Mouse (Mus musculus): ENCODE data around the gene Hmox2.

Gene Hmox2

DNA sequence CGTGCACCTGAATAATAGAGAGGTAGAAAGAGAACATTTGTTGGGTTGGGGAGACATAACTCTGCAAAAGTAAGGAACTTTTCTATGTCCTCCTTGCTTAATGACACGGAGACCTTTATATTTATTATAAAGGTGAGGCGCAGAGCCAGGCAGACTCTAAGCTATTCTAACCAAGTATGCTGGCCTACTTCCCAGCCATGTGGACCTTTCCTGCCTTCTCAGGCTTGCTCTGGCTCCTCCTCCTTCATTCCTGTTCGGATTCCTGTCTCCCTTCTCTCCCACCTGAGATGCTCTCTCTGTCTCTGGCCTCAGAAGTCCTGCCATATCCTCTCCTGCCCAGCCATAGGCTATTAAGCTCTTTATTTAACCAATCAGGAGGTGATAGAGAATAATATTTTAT is 895 bp upstream of the Hmox2 start:
- DNase-seq (ENCODE audit: low read depth): no peak

DNA sequence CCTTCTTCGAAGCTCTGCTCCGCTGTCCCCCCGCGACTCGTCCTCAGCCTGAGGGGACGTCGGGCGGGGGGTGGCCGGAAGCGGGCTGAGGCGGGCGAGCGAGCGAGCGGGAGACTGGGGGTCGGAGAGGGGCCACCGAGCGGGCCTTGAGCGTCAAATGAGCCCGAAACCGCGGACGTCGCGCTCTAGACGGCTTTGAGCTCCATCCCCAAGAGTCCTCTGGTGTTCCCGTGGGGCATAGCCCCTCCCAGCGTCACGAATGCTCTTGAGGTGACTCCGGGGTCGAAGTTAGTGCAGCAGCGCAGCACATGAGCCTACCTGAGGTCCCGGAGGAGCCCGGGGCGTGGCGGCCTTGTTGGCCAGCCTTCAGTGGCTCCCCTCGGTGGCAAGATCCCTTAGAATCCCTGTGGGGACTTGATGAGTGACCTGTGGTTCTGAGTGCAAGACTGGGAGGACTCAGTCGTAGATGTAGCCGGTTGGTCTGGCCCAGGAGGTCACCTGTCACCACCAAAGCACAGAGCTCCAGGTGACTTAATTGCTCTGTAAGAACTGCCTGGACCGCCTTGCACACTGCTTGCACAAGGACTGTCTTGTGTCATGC is 467 bp downstream of the Hmox2 start:
- no peak for DNase-seq (ENCODE audit: low read depth)

DNA sequence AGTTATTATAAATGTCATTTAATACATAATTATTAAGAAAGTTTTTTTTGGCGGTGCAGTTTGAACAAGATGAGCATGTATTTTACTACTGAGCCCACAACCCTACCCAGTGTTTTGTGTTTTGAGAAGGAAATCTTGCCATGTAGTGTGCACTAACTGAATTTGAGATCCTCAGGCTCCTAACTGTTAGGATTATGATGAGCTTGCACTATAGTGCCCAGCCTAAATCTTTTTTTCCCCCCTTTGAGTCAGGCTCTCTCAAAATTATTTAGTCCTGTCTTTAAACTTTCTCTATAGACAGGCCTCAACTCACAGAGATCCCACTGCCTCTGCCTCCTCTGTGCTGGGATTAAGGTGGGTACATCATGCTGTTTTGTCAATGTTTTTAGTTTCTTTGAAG is 1.4 kb downstream of the Hmox2 start:
- DNase-seq (ENCODE audit: low read depth): no peak

DNA sequence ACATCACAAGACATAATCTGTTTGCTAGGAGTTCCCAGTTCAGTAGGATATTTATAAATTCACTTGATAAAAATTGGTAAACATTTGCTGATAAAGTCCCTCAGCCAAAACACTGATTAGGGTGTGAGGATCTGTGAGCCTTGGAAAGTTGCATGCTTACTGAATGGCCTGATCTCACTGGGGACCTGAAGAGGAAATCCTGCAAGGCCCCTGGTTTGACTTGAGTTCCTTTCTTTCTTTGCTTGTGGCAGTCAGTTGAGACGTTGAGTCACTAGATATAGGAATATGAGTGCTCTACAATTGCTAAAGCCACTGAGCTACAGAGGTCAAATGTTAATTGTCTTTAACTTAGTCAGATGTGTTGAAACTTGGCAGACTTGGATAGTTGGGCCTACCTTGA is 1.8 kb downstream of the Hmox2 start:
- DNase-seq (ENCODE audit: low read depth): no peak

DNA sequence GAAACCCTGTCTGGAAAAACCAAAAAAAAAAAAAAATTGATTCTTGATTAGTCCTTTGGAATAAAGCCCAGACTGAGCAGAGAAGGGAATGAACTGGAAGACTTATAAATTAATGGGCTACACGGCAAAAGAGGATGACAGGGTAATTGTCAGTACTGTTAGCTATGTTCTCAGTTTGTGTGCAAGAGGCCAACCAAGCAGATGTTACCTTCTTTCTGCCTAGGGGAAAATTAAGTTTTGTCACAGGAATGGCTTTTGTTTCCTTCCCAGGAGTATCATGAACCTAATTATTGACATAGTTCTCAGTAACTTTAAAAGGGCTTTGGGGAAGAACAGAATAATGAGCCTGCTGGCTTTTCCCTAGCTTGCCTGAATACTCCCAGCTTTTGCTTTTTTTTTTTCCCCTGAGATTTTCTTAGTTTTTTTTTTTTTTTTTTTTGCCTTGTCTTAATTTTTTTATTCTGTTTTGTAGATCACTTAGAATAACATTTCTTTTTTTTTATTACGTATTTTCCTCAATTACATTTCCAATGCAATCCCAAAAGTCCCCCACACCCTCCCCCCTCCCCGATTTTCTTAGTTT is 4.7 kb downstream of the Hmox2 start:
- no peak for DNase-seq (ENCODE audit: low read depth)

DNA sequence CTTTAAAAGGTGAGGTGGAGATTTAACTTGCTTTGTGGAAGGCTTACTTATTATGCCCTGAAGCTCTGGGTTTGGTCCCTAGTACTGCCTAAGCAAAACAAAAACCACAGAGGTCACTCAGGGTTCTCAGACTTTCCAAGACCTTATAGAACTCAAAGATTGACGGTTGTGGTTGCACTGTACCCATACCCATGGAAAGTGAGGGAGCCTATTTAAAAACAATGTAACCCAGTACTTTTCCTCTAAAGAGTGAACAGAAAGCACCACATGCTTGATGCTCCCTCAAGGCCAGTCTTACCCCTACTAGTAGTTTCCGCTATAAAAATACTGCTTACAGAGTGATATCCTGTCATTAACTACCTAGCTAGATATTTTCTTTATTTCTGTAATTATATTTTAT is 10.1 kb downstream of the Hmox2 start:
- DNase-seq (ENCODE audit: low read depth): peak; percentile 39

DNA sequence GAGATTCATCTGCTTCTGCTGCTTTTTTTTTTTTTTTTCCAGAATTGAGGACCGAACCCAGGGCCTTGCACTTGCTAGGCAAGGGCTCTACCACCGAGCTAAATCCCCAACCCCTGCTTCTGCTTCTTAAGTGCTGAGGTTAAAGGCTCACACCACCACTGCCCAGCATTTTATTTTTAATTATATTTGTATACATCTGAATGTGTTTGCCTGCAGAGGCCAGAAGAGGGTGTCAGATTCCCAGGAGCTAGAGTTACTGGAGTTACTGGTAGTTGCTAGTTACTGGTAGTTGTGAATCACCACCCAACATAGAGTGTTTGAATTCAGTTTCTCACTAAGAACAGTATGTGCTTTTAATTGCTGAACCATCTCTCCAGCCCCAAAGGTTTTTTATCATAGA is 13.8 kb downstream of the Hmox2 start:
- no peak for DNase-seq (ENCODE audit: low read depth)

DNA sequence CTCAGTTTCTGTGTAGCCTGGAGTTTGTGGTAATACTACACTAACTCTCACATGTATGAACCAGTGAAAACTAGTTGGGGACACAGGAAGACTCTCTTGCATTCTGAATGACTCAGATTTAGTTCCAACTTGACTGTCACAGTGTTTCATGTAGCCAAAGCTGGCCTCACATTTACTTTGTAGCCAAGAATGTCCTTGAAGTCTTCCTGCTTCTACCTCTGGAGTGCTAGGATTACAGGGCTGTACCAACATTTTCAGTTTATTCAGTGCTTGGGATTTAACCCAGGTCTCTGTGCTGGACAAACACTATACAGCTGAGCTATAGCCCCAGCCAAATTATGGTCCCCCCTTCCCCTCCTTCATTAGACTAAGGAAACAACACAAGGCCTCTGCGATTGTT is 16.0 kb downstream of the Hmox2 start:
- no peak for DNase-seq (ENCODE audit: low read depth)

DNA sequence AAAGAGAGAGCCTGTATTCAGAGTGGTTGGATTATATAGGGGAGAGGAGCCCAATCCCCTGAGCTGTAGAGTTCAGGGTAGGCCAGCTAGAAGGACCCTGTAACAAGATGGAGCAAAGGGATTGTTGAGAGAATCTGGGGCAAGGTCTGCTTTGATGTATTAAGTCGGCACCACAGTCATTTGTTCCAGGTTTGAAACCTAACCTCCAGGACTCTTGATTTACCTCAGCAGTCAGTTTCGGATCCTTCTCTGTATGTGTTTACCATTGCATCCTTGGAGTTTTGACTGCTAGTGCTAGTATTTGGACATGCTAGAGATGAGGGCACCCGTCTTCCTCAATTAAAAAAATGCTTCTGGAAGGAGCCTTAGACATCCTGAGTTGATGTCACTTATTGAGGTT is 26.0 kb downstream of the Hmox2 start:
- DNase-seq (ENCODE audit: low read depth): no peak

DNA sequence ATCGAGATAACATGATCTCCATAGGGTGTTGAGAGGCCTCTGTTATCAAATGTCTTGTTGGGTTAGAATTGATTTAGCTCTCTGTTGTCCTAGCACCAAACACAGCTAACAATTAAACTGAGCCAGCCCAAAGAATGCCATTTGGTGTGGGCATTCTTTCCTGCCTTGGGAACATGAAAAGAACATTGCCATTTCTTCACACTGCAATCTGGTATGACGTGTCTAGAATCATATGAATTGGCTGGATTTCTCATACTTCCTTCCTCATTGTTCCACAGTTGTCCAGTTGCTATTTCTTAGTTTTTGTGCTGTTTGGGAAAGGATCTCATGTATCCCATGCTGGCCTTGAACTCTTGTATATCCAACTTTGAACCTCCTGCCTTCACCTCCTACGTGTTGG is 27.9 kb downstream of the Hmox2 start:
- no peak for DNase-seq (ENCODE audit: low read depth)

DNA sequence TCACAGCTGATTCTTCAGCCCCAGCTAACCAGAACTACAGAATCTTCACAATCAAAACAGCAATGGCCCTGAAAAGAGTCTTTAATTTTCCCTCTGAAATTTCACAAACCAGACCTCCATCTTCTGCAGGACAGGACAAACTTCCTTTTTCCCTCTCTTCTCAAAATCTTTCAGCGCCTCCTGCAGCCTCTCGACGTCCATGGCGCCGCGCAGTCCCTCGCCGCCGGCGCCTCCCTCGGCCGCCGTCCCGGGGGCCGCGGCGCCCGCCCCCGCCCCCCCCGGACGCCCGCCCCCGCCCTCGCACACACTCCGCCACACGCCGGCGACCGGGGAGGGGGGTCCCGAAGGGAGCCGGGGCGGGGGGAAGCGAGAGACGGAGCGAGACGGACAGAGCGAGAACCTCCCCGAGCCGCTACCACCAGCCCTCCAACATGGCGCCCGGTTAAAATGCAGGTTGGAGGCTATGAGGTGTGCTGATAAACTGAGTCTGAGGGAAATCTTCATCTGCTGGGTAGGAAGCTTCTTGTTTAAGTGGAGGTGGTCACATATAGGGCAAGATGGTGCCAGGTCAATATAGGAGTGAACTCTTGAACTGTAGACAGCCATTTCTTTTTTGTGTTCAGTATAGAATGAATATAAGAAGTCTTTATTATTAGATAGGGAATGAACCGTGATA is 30.6 kb downstream of the Hmox2 start:
- DNase-seq (ENCODE audit: low read depth): peak; percentile 50

DNA sequence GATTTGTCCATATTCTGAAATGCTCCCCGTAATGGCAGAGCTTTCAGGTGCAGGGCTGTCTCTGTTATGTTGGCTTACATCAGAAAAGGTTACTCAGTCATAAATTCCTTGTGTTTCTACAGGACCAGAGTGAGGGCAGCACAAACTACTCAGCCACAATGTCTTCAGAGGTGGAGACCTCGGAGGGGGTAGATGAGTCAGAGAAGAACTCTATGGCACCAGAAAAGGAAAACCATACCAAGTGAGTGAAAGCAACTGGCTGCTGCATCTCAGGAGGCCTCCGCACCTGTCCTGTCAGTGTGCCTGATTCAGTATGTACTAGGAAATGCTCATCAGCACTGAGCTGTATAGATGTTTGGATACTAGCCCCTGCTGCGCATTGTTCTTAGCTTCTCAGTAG is 36.3 kb downstream of the Hmox2 start:
- DNase-seq (ENCODE audit: low read depth): no peak

DNA sequence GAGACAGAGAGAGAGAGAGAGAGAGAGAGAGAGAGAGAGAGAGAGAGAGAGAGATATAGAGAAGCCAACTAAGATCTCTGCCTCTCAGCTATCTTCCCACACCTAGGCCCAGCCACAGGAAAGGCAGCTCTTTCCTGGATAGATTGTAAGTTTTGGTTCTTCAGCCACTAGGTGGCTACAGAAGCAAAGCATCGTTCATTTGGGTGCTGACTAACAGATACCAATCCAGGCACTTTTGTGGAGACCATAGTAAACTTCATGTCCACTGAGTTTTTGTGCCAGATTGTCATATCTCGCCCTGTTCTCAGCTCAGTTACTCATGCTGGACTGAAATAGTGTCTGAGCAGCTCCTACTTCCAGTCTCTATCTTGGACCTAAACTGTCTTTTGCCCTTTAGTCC is 37.1 kb downstream of the Hmox2 start:
- peak; percentile 67 for DNase-seq (ENCODE audit: low read depth)

DNA sequence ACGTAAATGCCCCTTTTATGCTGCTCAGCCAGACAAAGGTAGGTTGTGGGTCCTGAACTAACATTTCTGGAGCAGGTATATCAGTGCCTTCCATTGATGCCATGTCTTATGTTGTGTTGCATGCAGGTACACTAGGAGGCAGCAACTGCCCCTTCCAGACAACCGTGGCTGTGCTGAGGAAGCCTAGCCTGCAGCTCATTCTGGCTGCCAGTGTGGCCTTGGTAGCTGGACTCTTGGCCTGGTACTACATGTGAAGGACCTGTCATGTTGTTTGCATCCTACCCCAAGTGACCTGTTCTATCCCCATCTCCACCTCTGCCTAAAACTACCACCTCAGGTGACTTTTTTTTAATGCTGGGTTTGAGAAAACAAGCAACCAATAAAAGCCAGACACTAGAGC is 39.7 kb downstream of the Hmox2 start:
- no peak for DNase-seq (ENCODE audit: low read depth)

DNA sequence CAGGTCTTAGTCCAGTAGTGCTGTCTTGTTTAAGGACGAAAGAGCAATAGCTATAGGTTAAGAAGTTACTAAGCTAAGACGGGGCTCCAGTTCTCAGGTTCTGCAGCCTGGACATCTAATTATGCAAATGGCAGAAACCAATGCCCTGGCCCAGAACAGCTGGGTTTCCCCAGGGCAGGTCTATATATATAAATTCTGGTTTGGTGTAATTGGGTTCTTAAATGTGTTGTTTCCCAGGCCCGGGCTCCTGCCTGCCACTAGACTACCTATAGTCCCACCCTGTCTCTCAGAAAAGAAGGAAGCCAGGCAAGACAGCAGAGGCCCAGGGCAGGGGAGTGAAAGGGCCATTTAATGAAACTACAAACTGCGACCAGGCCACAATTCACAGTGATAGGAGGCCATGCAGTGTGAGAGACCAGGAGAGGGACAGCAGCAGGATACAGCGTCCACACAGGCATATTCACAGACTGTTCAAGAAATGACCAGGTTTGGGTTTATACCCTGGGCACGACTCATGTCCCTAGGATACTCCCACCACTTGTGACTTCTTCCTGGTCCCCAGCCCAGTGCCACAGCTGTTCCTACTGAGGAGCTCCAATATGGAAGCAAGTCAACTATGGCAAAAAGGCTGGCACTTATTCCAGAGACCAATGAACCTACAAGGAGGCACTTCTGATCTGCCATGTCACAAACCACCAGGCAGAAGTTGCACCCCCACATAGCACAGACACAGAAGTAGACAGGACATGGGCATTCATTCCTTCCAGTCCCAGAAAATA is 41.0 kb downstream of the Hmox2 start:
- no peak for DNase-seq (ENCODE audit: low read depth)

DNA sequence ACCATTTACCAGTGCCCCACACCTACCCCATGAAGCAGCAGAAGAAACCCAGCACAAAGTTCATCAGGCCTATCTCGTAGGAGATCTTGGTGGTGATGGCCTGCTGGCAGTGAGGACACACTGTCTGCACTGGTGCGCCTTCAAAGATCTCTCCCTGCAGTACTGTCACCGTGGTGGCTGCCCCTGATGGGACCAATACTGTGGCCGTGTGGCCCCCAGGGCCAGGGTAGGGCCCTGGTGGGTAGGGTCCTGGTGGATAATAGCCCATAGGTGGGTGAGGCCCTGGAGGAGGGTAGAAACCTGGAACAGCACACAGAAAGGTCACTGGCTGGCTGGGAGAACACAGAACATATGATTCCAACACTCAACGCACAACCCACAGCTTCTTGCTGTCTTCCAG is 42.6 kb downstream of the Hmox2 start:
- no peak for DNase-seq (ENCODE audit: low read depth)

DNA sequence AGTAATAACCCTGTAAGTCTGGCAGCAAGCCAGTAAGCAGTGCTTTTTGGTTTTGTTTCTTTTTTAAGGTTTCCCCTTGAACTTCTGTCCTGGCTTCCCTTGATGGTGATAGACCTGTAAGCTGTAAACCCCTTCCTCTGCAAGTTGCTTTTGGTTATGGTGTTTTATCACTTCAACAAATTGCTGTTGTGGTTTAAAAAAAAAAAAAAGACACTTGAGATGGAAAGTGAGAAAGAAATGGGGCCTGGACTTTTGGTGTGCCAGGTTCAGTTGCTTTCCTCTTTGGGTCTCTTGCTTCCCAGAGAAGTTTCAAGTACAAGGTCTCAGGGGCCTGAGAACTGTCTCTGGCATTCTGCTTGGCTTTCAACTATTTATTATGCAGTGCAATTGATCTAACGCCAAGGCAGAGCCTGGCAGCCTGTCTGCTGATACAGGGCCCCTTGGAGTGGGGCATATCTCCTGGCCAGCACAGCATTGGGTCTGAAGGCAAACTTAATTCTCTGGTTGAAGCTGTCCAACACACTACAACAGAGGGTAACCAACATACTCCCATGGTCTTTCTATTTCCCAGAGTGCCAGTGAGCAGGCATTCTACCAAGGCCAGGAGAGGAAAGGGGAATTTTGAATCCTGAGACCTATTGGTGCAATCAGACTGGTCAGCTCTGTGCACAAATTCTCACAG is 47.3 kb downstream of the Hmox2 start:
- no peak for DNase-seq (ENCODE audit: low read depth)

DNA sequence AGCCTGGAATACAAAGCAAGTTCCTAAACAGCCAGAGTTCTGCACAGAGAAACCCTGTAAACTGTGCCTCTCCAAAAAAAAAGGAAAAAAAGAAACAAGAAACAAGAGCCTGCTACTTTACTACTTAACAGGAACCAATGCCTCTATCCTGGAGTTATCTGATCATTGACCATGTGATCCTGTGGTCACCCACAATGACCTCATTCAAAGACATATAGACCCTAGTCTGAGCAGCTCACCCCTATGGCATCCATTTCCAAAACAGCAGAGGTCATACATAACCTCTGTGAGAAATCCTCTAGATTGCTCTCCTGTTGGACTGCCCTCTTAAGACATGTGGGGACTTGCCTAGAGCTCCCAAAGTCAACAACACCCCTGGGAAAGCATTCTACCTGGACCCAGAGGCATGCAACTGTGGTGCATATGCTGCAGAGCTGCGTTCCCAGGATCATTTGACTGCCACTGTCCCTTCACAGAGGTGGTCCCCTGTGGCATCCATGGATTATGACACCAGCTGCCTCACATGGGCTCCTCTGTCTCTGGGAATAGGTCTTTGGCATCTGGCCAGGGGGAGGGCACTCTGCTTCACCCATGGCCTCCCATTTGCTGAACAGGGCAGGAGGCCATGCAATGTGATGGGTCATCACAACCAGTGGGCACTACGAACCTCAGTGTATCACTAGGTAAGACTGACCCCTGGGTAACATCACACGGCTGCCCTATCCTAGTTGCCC is 51.2 kb downstream of the Hmox2 start:
- DNase-seq (ENCODE audit: low read depth): no peak

DNA sequence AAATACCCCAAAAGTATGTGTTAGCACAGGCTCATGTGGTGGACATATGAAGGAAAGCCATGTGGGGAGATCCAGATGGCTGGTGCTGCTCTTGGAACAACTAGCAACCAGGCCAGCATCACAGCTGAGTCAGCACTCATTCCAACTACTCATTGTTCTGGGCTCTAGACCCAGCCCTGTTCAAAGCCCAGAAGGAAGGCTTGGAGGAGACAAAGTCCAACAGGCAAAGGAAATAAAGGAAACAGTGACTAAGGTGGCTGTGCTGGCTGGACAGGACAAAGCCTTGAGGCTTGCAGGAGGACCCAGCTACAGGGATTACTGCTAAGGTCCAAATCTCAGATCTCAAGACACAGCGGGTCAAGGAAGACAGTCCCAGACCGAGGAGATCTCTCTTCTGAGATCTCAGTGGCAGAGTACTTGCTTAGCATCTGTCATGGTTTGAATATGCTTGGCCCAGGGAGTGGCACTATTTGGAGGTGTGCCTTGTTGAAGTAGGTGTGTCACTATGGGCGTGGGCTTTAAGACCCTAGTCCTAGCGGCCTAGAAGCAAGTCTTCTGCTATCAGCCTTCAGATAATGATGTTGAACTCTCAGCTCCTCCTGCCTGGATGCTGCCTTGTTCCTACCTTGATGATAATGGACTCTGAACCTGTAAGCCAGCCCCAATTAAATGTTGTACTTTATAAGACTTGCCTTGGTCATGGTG is 51.9 kb downstream of the Hmox2 start:
- DNase-seq (ENCODE audit: low read depth): no peak

DNA sequence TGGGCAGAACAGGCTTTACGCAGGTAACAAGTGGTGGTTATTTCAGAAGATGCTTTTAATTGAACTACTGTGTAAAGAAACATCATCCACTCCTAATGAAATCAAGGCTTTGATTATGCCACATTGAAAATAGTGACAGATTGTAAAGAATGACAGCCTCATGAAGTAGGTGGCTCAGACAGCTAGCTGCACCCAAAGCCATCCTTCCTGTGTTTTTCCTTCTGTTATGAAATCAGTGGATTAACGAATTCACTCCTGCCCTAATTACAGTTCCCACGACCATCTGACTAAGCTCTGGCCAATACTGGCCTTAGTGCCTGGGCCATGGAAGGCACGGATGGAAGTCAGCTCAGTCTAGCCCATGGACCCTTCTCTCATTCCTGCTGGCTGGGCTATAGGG is 52.8 kb downstream of the Hmox2 start:
- DNase-seq (ENCODE audit: low read depth): no peak

DNA sequence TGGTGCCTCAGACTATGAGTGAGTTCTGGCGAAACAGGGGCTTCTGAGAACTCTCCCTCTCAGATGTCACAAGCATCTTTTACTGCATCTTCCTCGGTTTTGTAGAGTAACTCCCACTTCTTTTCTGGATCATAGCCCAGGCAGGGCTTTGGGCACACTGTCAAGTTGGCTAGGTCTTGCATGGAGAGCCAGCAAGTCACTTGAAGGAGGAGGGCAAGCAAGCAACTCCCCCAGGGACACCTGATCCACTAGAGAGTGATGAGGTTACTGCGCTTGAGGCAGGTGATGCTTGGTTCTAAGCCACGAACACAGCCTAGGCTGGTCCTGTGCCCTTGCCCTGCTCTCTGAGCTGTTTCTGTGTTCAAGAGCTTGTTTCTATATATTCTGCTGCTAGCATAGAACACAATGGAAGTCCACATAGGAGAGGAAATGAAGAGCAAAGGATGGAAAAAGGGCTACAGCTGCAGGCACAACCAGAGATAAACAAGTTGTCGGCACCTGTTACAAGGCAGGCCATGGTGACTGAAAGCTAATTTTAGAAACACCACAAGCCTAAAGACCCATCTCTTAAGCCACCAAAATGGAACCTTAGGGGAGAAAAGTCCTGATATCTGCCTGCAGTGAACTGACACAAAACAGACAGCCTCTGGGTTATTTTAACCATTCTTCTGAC is 55.5 kb downstream of the Hmox2 start:
- DNase-seq (ENCODE audit: low read depth): peak; percentile 32
